Mouse (Mus musculus) activated CD4-positive, CD25-positive, alpha-beta regulatory T cell, adult 4 months (primary cell): ENCODE measurements around the gene Klk1b5. TPM values are rescaled to one million over a fixed set of nuclear protein-coding genes. Genes with fewer than 3 reads are reported as not detected.

Experiments used
- ATAC-seq: one replicate; pipeline ENCODE4 v1.8.0; 2017
- polyA plus RNA-seq, 2 experiments: library from polyadenylated mRNA; unstranded; fragments of 100-300 nt; shearing (Covaris generic); gene quantifications; one replicate each; pipeline ENCODE4 v1.2.1; 2017

Klk1b5 gene
- polyA plus RNA-seq, 2 experiments from 2014 or later, result not detected

- ATAC-seq, result no peak
These were observed 39.2 kb downstream of the Klk1b5 start for GRCm38 (mm10) chr7:44254930-44255329.

- no peak for ATAC-seq
These were observed 41.5 kb downstream of the Klk1b5 start, which contains the start of gene Acp4 for GRCm38 (mm10) chr7:44257278-44257677. Acp4 (minus strand) TSS chr7:44257378.

- no peak for ATAC-seq
These were observed 44.7 kb downstream of the Klk1b5 start for GRCm38 (mm10) chr7:44260410-44260809.

- no peak for ATAC-seq
These were observed 45.4 kb downstream of the Klk1b5 start, which contains the start of gene Gm15517 for GRCm38 (mm10) chr7:44261147-44261546. Gm15517 (plus strand) TSS chr7:44261447.

GRCm38 (mm10) chr7:44262791-44263643 lies 47.3 kb downstream of the Klk1b5 start:
- peak; percentile 83 for ATAC-seq

GRCm38 (mm10) chr7:44268117-44268516 lies 52.4 kb downstream of the Klk1b5 start:
- ATAC-seq, result no peak

- no peak for ATAC-seq
These were observed 53.7 kb downstream of the Klk1b5 start for GRCm38 (mm10) chr7:44269397-44269796.

Other genes starting within 250 kb of the Klk1b5 start
- gene Klk1b1, start 249.2 kb upstream of the Klk1b5 start, polyA plus RNA-seq, result not detected
- gene Klk1b9, start 239.9 kb upstream of the Klk1b5 start, polyA plus RNA-seq, result not detected
- gene Klk1b11, start 220.1 kb upstream of the Klk1b5 start, polyA plus RNA-seq, result not detected
- not detected for gene Klk1b26, start 203.8 kb upstream of the Klk1b5 start, polyA plus RNA-seq
- 1 to 10 TPM; 1.2 to 3.9 TPM for gene Klk1b27, start 163.7 kb upstream of the Klk1b5 start, polyA plus RNA-seq
- gene Klk1b21, start 113.6 kb upstream of the Klk1b5 start, polyA plus RNA-seq, result not detected
- not detected for gene Klk1b22, start 103.3 kb upstream of the Klk1b5 start, polyA plus RNA-seq
- gene Klk1b16, start 79.2 kb upstream of the Klk1b5 start, polyA plus RNA-seq, result not detected
- not detected for gene Klk1b24, start 27.7 kb upstream of the Klk1b5 start, polyA plus RNA-seq
- gene Klk1b3, start 17.8 kb upstream of the Klk1b5 start, polyA plus RNA-seq, result not detected
- not detected for gene Klk1b4, start 8.5 kb upstream of the Klk1b5 start, polyA plus RNA-seq
- gene Klk1, start 9.4 kb downstream of the Klk1b5 start, polyA plus RNA-seq, result not detected
- not detected for gene Gm36864, start 20.2 kb downstream of the Klk1b5 start, polyA plus RNA-seq
- gene 1700028J19Rik, start 30.8 kb downstream of the Klk1b5 start, polyA plus RNA-seq, result 1 to 10 TPM; 1.0 to 1.7 TPM
- gene 2410002F23Rik, start 30.8 kb downstream of the Klk1b5 start, polyA plus RNA-seq, result 10 to 100 TPM; 74.0 to 88.7 TPM
- gene Acp4, start 41.4 kb downstream of the Klk1b5 start, polyA plus RNA-seq, result not detected
- gene Gm15517, start 45.5 kb downstream of the Klk1b5 start, polyA plus RNA-seq, result not detected
- under 1 TPM; 0.51 to 0.73 TPM for gene Clec11a, start 91.0 kb downstream of the Klk1b5 start, polyA plus RNA-seq
- not detected for gene Shank1, start 94.3 kb downstream of the Klk1b5 start, polyA plus RNA-seq
- gene Syt3, start 168.2 kb downstream of the Klk1b5 start, polyA plus RNA-seq, result not detected
- under 1 TPM; 0.59 to 0.66 TPM for gene 1700008O03Rik, start 169.9 kb downstream of the Klk1b5 start, polyA plus RNA-seq
- gene Lrrc4b, start 213.1 kb downstream of the Klk1b5 start, polyA plus RNA-seq, result not detected
- not detected for gene Aspdh, start 249.4 kb downstream of the Klk1b5 start, polyA plus RNA-seq